Mouse (Mus musculus): ENCODE data around the gene Ell2. TPM values are rescaled to one million over a fixed set of nuclear protein-coding genes. Genes with fewer than 3 reads are reported as not detected.

Gene Ell2
- polyA plus RNA-seq, 1 experiment from 2014 or later: 34.2 TPM

- H3K4me2 ChIP-seq: peak overlapping the region; percentile 57
- peak; percentile 96 for ATAC-seq (ENCODE audit: insufficient read depth)
- H3K27ac ChIP-seq (replicated peaks): peak overlapping the region; percentile 92
- peak overlapping the region; percentile 39 for H3K9ac ChIP-seq
- 18% methylated on average over 3 of the region's 3 CpGs for WGBS (ENCODE audit: insufficient replicate concordance)
- 0 out of 2 replicates have a peak overlapping the region, but pooled peaks have one; percentile 3 for H3K4me3 ChIP-seq (replicated peaks)
- peaks cover 22% of the 10 kb centered on the region for H3K36me3 ChIP-seq (replicated peaks)
- no peaks in the 10 kb centered on the region for H3K27me3 ChIP-seq
- peaks cover 82% of the 10 kb centered on the region for H3K4me1 ChIP-seq (replicated peaks)
- no peaks in the 10 kb centered on the region for H3K9me3 ChIP-seq (replicated peaks)
Measured at GRCm38 (mm10) chr13:75733594-75734161, 27.1 kb downstream of the Ell2 start.

- Histone ChIP-seq H3K27me3 (no peaks in the 10 kb centered on the region), H3K9ac (peak overlapping the region; percentile 39), H3K4me1 (replicated peaks) (peaks cover 85% of the 10 kb centered on the region), H3K9me3 (replicated peaks) (no peaks in the 10 kb centered on the region), H3K4me3 (replicated peaks) (0 out of 2 replicates have a peak overlapping the region, but pooled peaks have one; percentile 3), H3K4me2 (peak overlapping the region; percentile 57), H3K27ac (replicated peaks) (peak overlapping the region; percentile 92), H3K36me3 (replicated peaks) (peaks cover 22% of the 10 kb centered on the region)
- 40% methylated on average over 5 of the region's 5 CpGs for WGBS (ENCODE audit: insufficient replicate concordance)
- ATAC-seq (ENCODE audit: insufficient read depth): 0 out of 2 replicates have a peak, but pooled peaks have one; percentile 0
Measured at GRCm38 (mm10) chr13:75734231-75734630, 27.7 kb downstream of the Ell2 start.

- H3K9ac ChIP-seq: no peak overlapping the region
- 90% methylated on average over 1 of the region's 1 CpGs for WGBS (ENCODE audit: insufficient replicate concordance)
- ATAC-seq (ENCODE audit: insufficient read depth): no peak
Measured at GRCm38 (mm10) chr13:75735606-75736005, 29.0 kb downstream of the Ell2 start.

GRCm38 (mm10) chr13:75737991-75738390 is 31.4 kb downstream of the Ell2 start:
- no peak for ATAC-seq (ENCODE audit: insufficient read depth)
- 0 out of 2 replicates have a peak overlapping the region, but pooled peaks have one; percentile 8 for H3K9ac ChIP-seq

More at GRCm38 (mm10) chr13:75735606-75736005, 29.0 kb downstream of the Ell2 start:
- no peaks in the 10 kb centered on the region for H3K9me3 ChIP-seq (replicated peaks)
- H3K4me2 ChIP-seq: peak overlapping the region; percentile 17; the same call in 1 of the 2 replicates
- peak overlapping the region; percentile 67 for H3K27ac ChIP-seq (replicated peaks)
- no peak overlapping the region for H3K4me3 ChIP-seq (replicated peaks)
- H3K4me1 ChIP-seq (replicated peaks): peaks cover 89% of the 10 kb centered on the region
- peaks cover 19% of the 10 kb centered on the region for H3K36me3 ChIP-seq (replicated peaks)
- no peaks in the 10 kb centered on the region for H3K27me3 ChIP-seq

GRCm38 (mm10) chr13:75738536-75738935 is 32.0 kb downstream of the Ell2 start:
- H3K4me3 ChIP-seq (replicated peaks): peak overlapping the region; percentile 19; the same call in 1 of the 2 replicates
- peak overlapping the region; percentile 91 for H3K27ac ChIP-seq (replicated peaks)

More at GRCm38 (mm10) chr13:75737991-75738390, 31.4 kb downstream of the Ell2 start:
- Histone ChIP-seq H3K4me1 (replicated peaks) (peaks cover 90% of the 10 kb centered on the region), H3K4me2 (peak overlapping the region; percentile 61), H3K27me3 (no peaks in the 10 kb centered on the region), H3K27ac (replicated peaks) (peak overlapping the region; percentile 91), H3K36me3 (replicated peaks) (peaks cover 5% of the 10 kb centered on the region; the same call in 1 of the 2 replicates), H3K4me3 (replicated peaks) (peak overlapping the region; percentile 19; the same call in 1 of the 2 replicates), H3K9me3 (replicated peaks) (no peaks in the 10 kb centered on the region)
- WGBS (ENCODE audit: insufficient replicate concordance): 68% methylated on average over 7 of the region's 7 CpGs

GRCm38 (mm10) chr13:75738957-75739356 is 32.4 kb downstream of the Ell2 start:
- Histone ChIP-seq H3K36me3 (replicated peaks) (peaks cover 5% of the 10 kb centered on the region; the same call in 1 of the 2 replicates), H3K4me3 (replicated peaks) (peak overlapping the region; percentile 19; the same call in 1 of the 2 replicates), H3K27me3 (no peaks in the 10 kb centered on the region), H3K9me3 (replicated peaks) (no peaks in the 10 kb centered on the region), H3K9ac (peak overlapping the region; percentile 39), H3K4me1 (replicated peaks) (peaks cover 90% of the 10 kb centered on the region), H3K27ac (replicated peaks) (peak overlapping the region; percentile 91), H3K4me2 (peak overlapping the region; percentile 61)
- 15% methylated on average over 3 of the region's 3 CpGs for WGBS (ENCODE audit: insufficient replicate concordance)
- ATAC-seq (ENCODE audit: insufficient read depth): peak; percentile 84

More at GRCm38 (mm10) chr13:75738536-75738935, 32.0 kb downstream of the Ell2 start:
- peak overlapping the region; percentile 61 for H3K4me2 ChIP-seq
- peak overlapping the region; percentile 39; the same call in 1 of the 2 replicates for H3K9ac ChIP-seq
- WGBS (ENCODE audit: insufficient replicate concordance): 9% methylated on average over 6 of the region's 6 CpGs
- H3K27me3 ChIP-seq: no peaks in the 10 kb centered on the region
- peaks cover 89% of the 10 kb centered on the region for H3K4me1 ChIP-seq (replicated peaks)
- no peak for ATAC-seq (ENCODE audit: insufficient read depth)
- peaks cover 5% of the 10 kb centered on the region; the same call in 1 of the 2 replicates for H3K36me3 ChIP-seq (replicated peaks)
- H3K9me3 ChIP-seq (replicated peaks): no peaks in the 10 kb centered on the region

GRCm38 (mm10) chr13:75740018-75740417 is 33.5 kb downstream of the Ell2 start:
- H3K36me3 ChIP-seq (replicated peaks): peaks cover 6% of the 10 kb centered on the region; the same call in 1 of the 2 replicates
- no peak for ATAC-seq (ENCODE audit: insufficient read depth)
- no peak overlapping the region for H3K4me3 ChIP-seq (replicated peaks)
- peak overlapping the region; percentile 14 for H3K9ac ChIP-seq
- H3K9me3 ChIP-seq (replicated peaks): no peaks in the 10 kb centered on the region
- peak overlapping the region; percentile 91 for H3K27ac ChIP-seq (replicated peaks)
- no peaks in the 10 kb centered on the region for H3K27me3 ChIP-seq
- peaks cover 91% of the 10 kb centered on the region for H3K4me1 ChIP-seq (replicated peaks)
- H3K4me2 ChIP-seq: peak overlapping the region; percentile 61; the same call in 1 of the 2 replicates
- WGBS (ENCODE audit: insufficient replicate concordance): 30% methylated on average over 3 of the region's 3 CpGs

- no peak for ATAC-seq (ENCODE audit: insufficient read depth)
- no peak overlapping the region; the same call in 1 of the 2 replicates for H3K9ac ChIP-seq
- H3K27ac ChIP-seq (replicated peaks): peak overlapping the region; percentile 91
Measured at GRCm38 (mm10) chr13:75741119-75741518, 34.6 kb downstream of the Ell2 start.

GRCm38 (mm10) chr13:75741736-75742729 is 35.5 kb downstream of the Ell2 start:
- H3K4me3 ChIP-seq (replicated peaks): no peak overlapping the region
- peak overlapping the region; percentile 91 for H3K27ac ChIP-seq (replicated peaks)
- H3K4me2 ChIP-seq: peak overlapping the region; percentile 32
- WGBS (ENCODE audit: insufficient replicate concordance): 34% methylated on average over 12 of the region's 12 CpGs
- no peaks in the 10 kb centered on the region for H3K9me3 ChIP-seq (replicated peaks)
- peaks cover 94% of the 10 kb centered on the region for H3K4me1 ChIP-seq (replicated peaks)
- no peaks in the 10 kb centered on the region for H3K27me3 ChIP-seq
- peaks cover 9% of the 10 kb centered on the region for H3K36me3 ChIP-seq (replicated peaks)
- no peak overlapping the region; the same call in 1 of the 2 replicates for H3K9ac ChIP-seq
- no peak for ATAC-seq (ENCODE audit: insufficient read depth)

More at GRCm38 (mm10) chr13:75741119-75741518, 34.6 kb downstream of the Ell2 start:
- Histone ChIP-seq H3K36me3 (replicated peaks) (peaks cover 6% of the 10 kb centered on the region; the same call in 1 of the 2 replicates), H3K4me2 (peak overlapping the region; percentile 32), H3K4me3 (replicated peaks) (no peak overlapping the region), H3K9me3 (replicated peaks) (no peaks in the 10 kb centered on the region), H3K27me3 (no peaks in the 10 kb centered on the region), H3K4me1 (replicated peaks) (peaks cover 94% of the 10 kb centered on the region)
- WGBS (ENCODE audit: insufficient replicate concordance): 74% methylated on average over 3 of the region's 3 CpGs

GRCm38 (mm10) chr13:75742970-75743369 is 36.4 kb downstream of the Ell2 start:
- Histone ChIP-seq H3K36me3 (replicated peaks) (peaks cover 17% of the 10 kb centered on the region), H3K9ac (peak overlapping the region; percentile 25; the same call in 1 of the 2 replicates), H3K27ac (replicated peaks) (peak overlapping the region; percentile 91), H3K4me3 (replicated peaks) (no peak overlapping the region), H3K27me3 (no peaks in the 10 kb centered on the region), H3K9me3 (replicated peaks) (no peaks in the 10 kb centered on the region), H3K4me1 (replicated peaks) (peaks cover 91% of the 10 kb centered on the region), H3K4me2 (peak overlapping the region; percentile 46)
- WGBS (ENCODE audit: insufficient replicate concordance): 42% methylated on average over 3 of the region's 3 CpGs
- ATAC-seq (ENCODE audit: insufficient read depth): no peak

All from liver, embryonic 15.5 days (tissue).